8 mouse cellular contexts compared by ENCODE assay signal in the genomic region with DNA sequence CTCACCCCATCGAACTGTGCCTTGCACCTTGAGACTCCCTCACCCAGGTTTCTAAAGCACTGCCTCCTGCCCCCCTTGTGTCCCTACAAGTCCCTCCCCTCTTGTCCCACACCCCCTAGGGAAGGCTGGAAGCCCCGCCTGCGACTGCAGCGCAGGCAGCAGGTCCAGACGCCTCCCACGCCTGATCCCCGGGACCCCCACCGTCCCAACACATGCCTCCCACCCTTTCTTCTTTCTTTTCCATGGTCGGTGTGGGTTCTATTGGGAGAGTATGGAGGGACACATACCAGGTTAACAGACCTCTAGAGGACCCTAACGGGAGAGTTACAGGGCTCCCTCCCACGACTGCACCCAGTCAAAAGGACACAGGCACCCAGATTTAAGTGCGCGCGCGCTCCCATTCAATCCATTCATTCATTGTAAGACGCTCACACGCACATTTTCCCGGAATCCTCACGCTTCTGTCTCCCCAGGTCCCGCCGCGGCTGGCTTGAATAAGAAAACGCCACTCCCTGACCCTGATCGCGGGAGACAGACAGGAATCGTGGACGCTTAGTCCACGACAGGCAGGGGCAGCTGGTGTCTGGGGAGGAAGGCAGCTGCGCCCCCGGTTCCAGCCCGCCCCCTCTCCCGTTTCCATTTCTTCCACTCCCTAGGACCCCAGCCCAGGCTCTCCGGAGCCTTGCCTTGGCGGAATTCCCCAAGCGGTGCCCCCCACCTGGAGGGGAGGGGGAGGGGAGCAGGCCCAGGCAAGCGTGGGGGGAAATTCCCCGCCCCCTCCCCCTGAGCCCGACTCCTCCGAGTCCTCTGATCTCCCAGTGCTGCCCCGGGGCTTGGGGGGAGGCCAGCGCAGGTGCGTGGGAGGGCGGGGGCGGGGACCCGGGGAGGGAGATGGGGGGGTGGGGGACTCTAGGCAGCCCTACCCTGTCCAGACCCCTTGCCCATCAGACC. TPM values are rescaled to one million over a fixed set of nuclear protein-coding genes. Genes with fewer than 3 reads are reported as not detected.
DNase-seq lines count a peak whose midpoint lies in the region; ATAC-seq lines count a peak whose summit lies in the region.

A gene (minus strand): TSS at position 533 of the 951 bp plus-strand sequence.

- H3K9me3 ChIP-seq in heart, embryonic 10.5 days: no peaks in the 10 kb centered on the region
- H3K9me3 ChIP-seq in hindbrain, embryonic 15.5 days: no peaks in the 10 kb centered on the region

- peak within 1 kb of the TSS; percentile 50 for H3K9ac ChIP-seq in hindbrain, embryonic 15.5 days

- under 1% methylated on average over 44 of the region's 45 CpGs for WGBS in heart, embryonic 10.5 days
- under 1% methylated on average over 39 of the region's 45 CpGs for WGBS in hindbrain, embryonic 15.5 days

- no peak within 1 kb of the TSS for H3K27ac ChIP-seq in heart, embryonic 10.5 days
- no peak within 1 kb of the TSS for H3K27ac ChIP-seq in hindbrain, embryonic 15.5 days (replicated peaks)

- no peaks in the 10 kb centered on the region for H3K36me3 ChIP-seq in heart, embryonic 10.5 days
- no peaks in the 10 kb centered on the region for H3K36me3 ChIP-seq in hindbrain, embryonic 15.5 days

- ATAC-seq in hindbrain, embryonic 15.5 days (ENCODE audit: low FRiP score, low read depth): no peak
- no peak for ATAC-seq in activated CD4-positive, CD25-positive, alpha-beta regulatory T cell, adult 4 months

- peak within 1 kb of the TSS; percentile 47 for H3K4me3 ChIP-seq in heart, embryonic 10.5 days
- H3K4me3 ChIP-seq in hindbrain, embryonic 15.5 days: peak within 1 kb of the TSS; percentile 44

- peak within 1 kb of the TSS; percentile 90 for H3K4me2 ChIP-seq in hindbrain, embryonic 15.5 days

- peaks cover 36% of the 10 kb centered on the region for H3K4me1 ChIP-seq in heart, embryonic 10.5 days
- H3K4me1 ChIP-seq in hindbrain, embryonic 15.5 days (replicated peaks): peaks cover 31% of the 10 kb centered on the region

- no peak for DNase-seq in heart, embryonic 10.5 days (ENCODE audit: low spot score)
- no peak for DNase-seq in heart, adult 8-10 months (ENCODE audit: low spot score)
- peak; percentile 41 for DNase-seq in MN1 (ENCODE audit: low spot score)
- peak; percentile 47 for DNase-seq in naive thymus-derived CD4-positive, alpha-beta T cell, adult 2 months (ENCODE audit: low read depth)
- no peak for DNase-seq in right cerebral cortex, postnatal 36 days (ENCODE audit: low spot score in 2 of 2)
- DNase-seq in kidney, adult 18-20 months: no peak

- peaks cover 78% of the 10 kb centered on the region for H3K27me3 ChIP-seq in heart, embryonic 10.5 days (ENCODE audit: insufficient read depth, poor library complexity, severe bottlenecking)
- H3K27me3 ChIP-seq in hindbrain, embryonic 15.5 days: peaks cover 54% of the 10 kb centered on the region

RNA-seq across cellular contexts. Expression of the gene that starts here (rescaled TPM):
- 0.43 and 1.9 TPM in 2 replicates for polyA plus RNA-seq in heart, embryonic 10.5 days (2016; fragmentation: Nextera tagmentation; extraction: Ambion mirVana)
- under 1 TPM in 1 of 4 experiments, not detected in 3; 0.26 TPM for total RNA-seq in heart, adult 8-10 months (2022)
- 1.5 TPM in 2 replicates for polyA plus RNA-seq in hindbrain, embryonic 15.5 days (2015; fragmentation: Nextera tagmentation; extraction: Ambion mirVana)
- 1 to 10 TPM in 1 of 2 experiments, under 1 TPM in 1; 0.71 to 1.2 TPM for polyA plus RNA-seq in activated CD4-positive, CD25-positive, alpha-beta regulatory T cell, adult 4 months (2017; shearing (Covaris generic))

Comparison
In these comparisons a context has a peak if more than half of its experiments do, and no peak if none do; other contexts are left out.
1. DNase-seq: peak in MN1 (single experiment) and naive thymus-derived CD4-positive, alpha-beta T cell, adult 2 months (single experiment); none in heart, embryonic 10.5 days (single experiment), heart, adult 8-10 months (single experiment), right cerebral cortex, postnatal 36 days (0 of 2) and kidney, adult 18-20 months (single experiment).